Comparison of ENCODE assay signal across 8 mouse cellular contexts in genomic region chr17:48001586-48002361, GRCm38 (mm10). TPM values are rescaled to one million over a fixed set of nuclear protein-coding genes. Genes with fewer than 3 reads are reported as not detected.
A peak's percentile ranks its signal among the peaks of the same experiment; 100 is the strongest.
DNase-seq lines count a peak whose midpoint lies in the region; ATAC-seq lines count a peak whose summit lies in the region.

No protein-coding gene starts in this region.

- DNase-seq in CD4-positive, CD25-positive, alpha-beta regulatory T cell, adult 2 months (ENCODE audit: low read depth, low spot score), result peak; percentile 81
- DNase-seq in adipocyte (ENCODE audit: low spot score), result peak; percentile 75
- DNase-seq in embryo, embryonic 10 days (ENCODE audit: low spot score), result peak; percentile 86
- DNase-seq in heart, adult 18-20 months, result peak; percentile 67 to 73
- DNase-seq in kidney, adult 11 months, result peak; percentile 85
- peak; percentile 77 for DNase-seq in liver
- DNase-seq in thymus, postnatal 14 days, result peak; percentile 74

- no peaks in the 10 kb centered on the region for H3K27me3 ChIP-seq in midbrain, embryonic 16.5 days (ENCODE audit: control insufficient read depth, insufficient read depth, low read depth, low read length)

- ATAC-seq in midbrain, embryonic 16.5 days, result peak; percentile 95

- no peaks in the 10 kb centered on the region for H3K9me3 ChIP-seq in midbrain, embryonic 16.5 days (replicated peaks; ENCODE audit: control insufficient read depth, low read length, poor library complexity, severe bottlenecking)

- peak overlapping the region; percentile 48 for H3K9ac ChIP-seq in midbrain, embryonic 16.5 days (ENCODE audit: low read depth, low read length)

- no peaks in the 10 kb centered on the region for H3K36me3 ChIP-seq in midbrain, embryonic 16.5 days (ENCODE audit: control insufficient read depth, insufficient read depth, low read length)

- 4% methylated on average over 18 of the region's 21 CpGs for WGBS in midbrain, embryonic 16.5 days

- peak overlapping the region; percentile 67 for H3K27ac ChIP-seq in midbrain, embryonic 16.5 days (ENCODE audit: low read length)

- H3K4me2 ChIP-seq in midbrain, embryonic 16.5 days (ENCODE audit: low read length), result peak overlapping the region; percentile 63

- peaks cover 6% of the 10 kb centered on the region for H3K4me1 ChIP-seq in midbrain, embryonic 16.5 days (ENCODE audit: control insufficient read depth, insufficient read depth, low read length)

- peak overlapping the region; percentile 35 for H3K4me3 ChIP-seq in midbrain, embryonic 16.5 days (ENCODE audit: low read depth, low read length)

RNA-seq across cellular contexts. Expression of gene 1700122O11Rik, which starts 36.3 kb away (rescaled TPM):
- total RNA-seq in heart, adult 18-20 months (2021), result not detected
- not detected in 2 replicates for polyA plus RNA-seq in midbrain, embryonic 16.5 days (2015; fragmentation: Nextera tagmentation; extraction: Ambion mirVana)

Comparison
In these comparisons a context has a peak if more than half of its experiments do, and no peak if none do; other contexts are left out.
1. Peak in every context shown above with its lines: DNase-seq, ATAC-seq, H3K4me3 ChIP-seq and H3K27ac ChIP-seq.